Mouse (Mus musculus) erythroblast, embryonic 14.5 days (primary cell): Measurements from ENCODE around the gene Prkn.

ENCODE experiments used
- GATA1 ChIP-seq: IDR thresholded peaks from 2 replicates; pipeline ENCODE4 v1.6.1; 2012; ENCODE audit warnings: low read length, inconsistent platforms, mixed read lengths
- TAL1 ChIP-seq: IDR thresholded peaks from 3 replicates; pipeline ENCODE4 v1.6.1; 2012; ENCODE audit warnings: low read length, inconsistent platforms, mixed read lengths

DNA sequence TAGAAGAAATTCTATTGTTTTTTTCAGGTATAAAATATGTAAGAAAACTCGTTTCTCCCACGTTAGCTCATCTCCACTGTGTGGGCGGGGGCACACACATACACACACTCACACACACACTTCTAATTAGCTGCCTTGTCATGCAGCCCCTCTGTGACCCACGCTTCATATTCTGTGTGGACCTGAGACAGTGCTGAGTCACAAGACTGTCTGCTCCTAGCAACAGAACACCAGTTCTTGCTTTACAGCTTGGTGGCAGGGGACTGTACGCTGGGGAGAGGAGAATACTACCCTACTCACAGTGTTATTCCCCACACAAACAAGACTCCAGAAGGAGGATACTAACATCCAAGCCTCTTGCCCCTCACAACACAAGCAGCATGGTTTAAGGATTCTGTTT is 1200.4 kb downstream of the Prkn start:
- no peak for TF ChIP-seq GATA1
- no peak for TF ChIP-seq TAL1
